Mouse (Mus musculus) small intestine, adult 2 months (tissue): ENCODE measurements at regions not wholly inside any gene's neighbourhood (a gene's known extent, or its start where the extent isn't known, plus 50 kb on each side); places are given as distances from the start of the nearest gene placed in this dataset.

Source experiments
- H3K27ac ChIP-seq: fragments of 200-500 bp; 2 replicates; pipeline ENCODE4 v1.5.1; 2012; ENCODE audit warnings: low read depth, low read length, control low read depth, inconsistent platforms; ENCODE audit not compliant: insufficient read depth
- H3K27me3 ChIP-seq: fragments of 200-500 bp; 2 replicates; pipeline ENCODE4 v1.6.1; 2012; ENCODE audit warnings: mild to moderate bottlenecking, moderate library complexity, low read length, inconsistent platforms; ENCODE audit not compliant: control insufficient read depth, insufficient read depth
- H3K36me3 ChIP-seq: fragments of 200-500 bp; 2 replicates; pipeline ENCODE4 v1.6.1; 2012; ENCODE audit warnings: mild to moderate bottlenecking, low read length, control low read depth, inconsistent platforms; ENCODE audit not compliant: control insufficient read depth, insufficient read depth
- H3K4me1 ChIP-seq: fragments of 200-500 bp; 2 replicates; pipeline ENCODE4 v1.6.1; 2012; ENCODE audit warnings: low read length, inconsistent platforms, mixed read lengths; ENCODE audit not compliant: control insufficient read depth, insufficient read depth, insufficient read length
- H3K4me3 ChIP-seq: fragments of 200-500 bp; 2 replicates; pipeline ENCODE4 v1.5.1; 2012; ENCODE audit warnings: low read depth, mild to moderate bottlenecking, control low read depth, inconsistent platforms, low read length, moderate library complexity
- CTCF ChIP-seq: fragments of 200-500 bp; IDR thresholded peaks from 2 replicates; pipeline ENCODE4 v1.5.1; 2012; ENCODE audit warnings: low read depth, mild to moderate bottlenecking, control low read depth, inconsistent platforms, low read length, moderate library complexity, mixed read lengths; ENCODE audit not compliant: insufficient replicate concordance, insufficient read length; ENCODE audit errors: extremely low read depth
- POLR2A ChIP-seq: fragments of 200-500 bp; IDR thresholded peaks from 2 replicates; pipeline ENCODE4 v1.6.1; 2012; ENCODE audit warnings: low read depth, mild to moderate bottlenecking, control low read depth, inconsistent platforms, low read length, moderate library complexity
- WGBS: fragments of 180-500 bp; shearing (Covaris S2); methylation state at CpG from one replicate; pipeline ENCODE4 v1.1.7; 2018; 5-methylcytosine and 5-hydroxymethylcytosine counted together

- no peaks in the 10 kb centered on the region for H3K36me3 ChIP-seq
- H3K27ac ChIP-seq: no peak overlapping the region
- no peaks in the 10 kb centered on the region for H3K27me3 ChIP-seq
- TF ChIP-seq POLR2A (no peak), CTCF (no peak)
- 73% methylated on average over 3 of the region's 3 CpGs for WGBS
- no peaks in the 10 kb centered on the region for H3K4me1 ChIP-seq
- H3K4me3 ChIP-seq: no peak overlapping the region
These were observed 243.7 kb upstream of the Cxadr start for GRCm38 (mm10) chr16:78057549-78057948.

DNA sequence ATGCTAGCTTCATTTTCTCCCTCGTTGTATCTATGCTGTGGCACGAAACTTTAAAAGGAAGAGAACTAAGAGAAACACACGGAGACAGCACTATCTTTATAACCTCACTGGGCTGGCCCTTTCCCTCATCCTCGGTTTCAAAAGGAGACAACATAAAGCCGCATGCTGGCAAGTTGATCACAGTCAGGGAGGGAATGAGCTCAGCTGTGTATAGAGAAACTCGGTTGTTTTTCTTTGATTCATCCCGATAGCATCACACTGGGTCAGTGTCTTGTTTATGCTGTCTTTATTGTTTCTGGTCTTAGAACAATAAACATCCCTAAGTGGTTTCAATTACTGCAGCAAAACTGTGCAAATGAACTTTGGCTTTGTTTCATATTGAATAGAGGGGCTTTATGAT is 249.2 kb upstream of the Cxadr start:
- H3K27me3 ChIP-seq: no peaks in the 10 kb centered on the region
- TF ChIP-seq POLR2A (no peak), CTCF (no peak)
- H3K27ac ChIP-seq: no peak overlapping the region
- WGBS: 51% methylated on average over 7 of the region's 7 CpGs
- H3K4me3 ChIP-seq: no peak overlapping the region
- no peaks in the 10 kb centered on the region for H3K36me3 ChIP-seq
- no peaks in the 10 kb centered on the region for H3K4me1 ChIP-seq

- Histone ChIP-seq H3K27ac (no peak overlapping the region), H3K36me3 (no peaks in the 10 kb centered on the region), H3K4me3 (no peak overlapping the region), H3K4me1 (no peaks in the 10 kb centered on the region), H3K27me3 (no peaks in the 10 kb centered on the region)
- TF ChIP-seq POLR2A (no peak), CTCF (no peak)
- 77% methylated on average over 4 of the region's 4 CpGs for WGBS
These were observed 261.0 kb upstream of the Cxadr start for GRCm38 (mm10) chr16:78040149-78040920.

DNA sequence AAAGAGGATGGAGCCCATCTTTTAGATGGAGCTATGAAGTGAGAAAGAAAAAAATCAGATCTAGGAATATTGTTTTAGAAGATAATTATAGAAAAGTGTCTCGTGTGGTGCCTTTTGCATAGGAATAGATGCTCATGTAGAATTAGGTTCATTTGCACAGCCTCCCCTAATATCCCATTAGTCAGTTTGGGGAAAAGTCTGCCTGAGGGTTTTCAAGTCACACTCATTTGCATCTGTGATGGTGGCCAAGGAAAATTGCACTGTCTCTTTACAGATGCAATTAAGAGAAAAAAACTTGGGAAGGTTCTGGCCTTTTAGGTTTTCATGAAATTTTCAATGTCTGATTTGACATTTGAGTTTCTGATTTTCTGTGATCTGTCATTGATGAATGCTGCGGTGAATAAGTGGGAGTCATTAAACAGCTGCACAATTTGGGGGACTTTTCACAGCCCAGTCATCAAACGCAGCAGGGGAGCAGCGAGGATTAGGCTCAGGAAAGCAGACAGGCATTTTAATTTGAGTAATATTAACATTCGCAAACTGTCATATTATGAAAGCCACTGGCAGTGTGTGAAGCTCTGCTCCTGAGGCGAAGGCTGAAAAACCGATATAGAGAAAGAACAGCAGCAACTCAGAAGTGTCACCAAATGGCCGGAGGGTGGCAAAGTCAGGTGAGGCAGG is 281.5 kb upstream of the Cxadr start:
- H3K36me3 ChIP-seq: no peaks in the 10 kb centered on the region

DNA sequence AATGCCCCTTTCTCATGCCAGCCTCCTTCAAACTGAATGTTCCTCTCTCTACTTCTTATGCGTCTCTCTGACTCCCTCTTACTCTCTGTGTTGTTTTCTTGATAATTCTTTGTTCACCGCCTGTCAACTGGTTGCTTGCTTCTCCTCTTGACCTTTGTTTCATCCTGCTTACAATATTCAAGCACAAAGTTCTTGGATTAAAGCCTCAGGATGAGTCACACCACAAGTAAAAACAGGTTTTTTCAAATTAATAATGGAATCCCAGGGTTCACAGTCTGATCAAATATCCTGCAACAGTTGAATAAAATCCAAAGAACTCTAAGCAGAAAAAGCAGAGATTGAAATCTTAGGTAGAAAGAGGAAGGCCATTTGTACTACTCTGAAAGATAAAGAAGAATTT is 285.9 kb upstream of the Cxadr start:
- 76% methylated on average over 2 of the region's 2 CpGs for WGBS
- Histone ChIP-seq H3K36me3 (no peaks in the 10 kb centered on the region), H3K27ac (no peak overlapping the region), H3K4me1 (no peaks in the 10 kb centered on the region), H3K27me3 (no peaks in the 10 kb centered on the region), H3K4me3 (no peak overlapping the region)
- TF ChIP-seq CTCF (no peak), POLR2A (no peak)

More for the DNA sequence above, 281.5 kb upstream of the Cxadr start:
- Histone ChIP-seq H3K27ac (no peak overlapping the region), H3K27me3 (no peaks in the 10 kb centered on the region), H3K4me1 (no peaks in the 10 kb centered on the region), H3K4me3 (no peak overlapping the region)
- 79% methylated on average over 8 of the region's 8 CpGs for WGBS
- no peak for TF ChIP-seq POLR2A
- no peak for TF ChIP-seq CTCF

- no peak overlapping the region for H3K4me3 ChIP-seq
- no peak for TF ChIP-seq POLR2A
- TF ChIP-seq CTCF: no peak
- H3K4me1 ChIP-seq: no peaks in the 10 kb centered on the region
- H3K27ac ChIP-seq: no peak overlapping the region
- no peaks in the 10 kb centered on the region for H3K27me3 ChIP-seq
- no peaks in the 10 kb centered on the region for H3K36me3 ChIP-seq
- WGBS: 82% methylated on average over 5 of the region's 5 CpGs
These were observed 288.1 kb upstream of the Cxadr start for GRCm38 (mm10) chr16:78013049-78013819.

- 74% methylated on average over 5 of the region's 5 CpGs for WGBS
- TF ChIP-seq POLR2A (no peak), CTCF (no peak)
- Histone ChIP-seq H3K4me1 (no peaks in the 10 kb centered on the region), H3K4me3 (no peak overlapping the region), H3K36me3 (no peaks in the 10 kb centered on the region), H3K27ac (no peak overlapping the region), H3K27me3 (no peaks in the 10 kb centered on the region)
These were observed 297.3 kb upstream of the Cxadr start for GRCm38 (mm10) chr16:78004016-78004415.
